11 mouse cellular contexts compared by ENCODE assay signal in genomic region chr6:66466757-66467156, GRCm38 (mm10).
DNase-seq lines count a peak whose midpoint lies in the region; ATAC-seq and TF ChIP-seq lines count a peak whose summit lies in the region.
"Had no signal": no experiment of that assay in that cellular context is flagged by ENCODE, and none has a peak within 500 bp of the region (broad histone marks: within the 10 kb centered on the region; RNA-seq: fewer than 3 reads in every experiment).

No protein-coding gene starts in this region.

- TF ChIP-seq CTCF in lung, postnatal 0 days (IDR thresholded peaks at IDR 0.05) = peak; percentile 65

- H3K36me3 ChIP-seq in forebrain, embryonic 14.5 days (ENCODE audit: control insufficient read depth, insufficient read depth, low read length) = no peaks in the 10 kb centered on the region
- H3K36me3 ChIP-seq in forebrain, embryonic 10.5 days (replicated peaks) = no peaks in the 10 kb centered on the region
- no peaks in the 10 kb centered on the region for H3K36me3 ChIP-seq in lung, postnatal 0 days (ENCODE audit: insufficient read depth, low read length)
- H3K36me3 ChIP-seq: midbrain, embryonic 12.5 days had no signal

- no peak for TF ChIP-seq EP300 in lung, postnatal 0 days (IDR thresholded peaks at IDR 0.05)

- no peak overlapping the region for H3K27ac ChIP-seq in forebrain, embryonic 14.5 days (ENCODE audit: low read depth, low read length)
- H3K27ac ChIP-seq in forebrain, embryonic 10.5 days = no peak overlapping the region
- no peak overlapping the region for H3K27ac ChIP-seq in lung, postnatal 0 days (ENCODE audit: low read length)
- H3K27ac ChIP-seq: midbrain, embryonic 12.5 days had no signal

- WGBS in forebrain, embryonic 14.5 days = 31% methylated on average over 3 of the region's 3 CpGs
- 42% methylated on average over 3 of the region's 3 CpGs for WGBS in forebrain, embryonic 10.5 days
- WGBS in lung, postnatal 0 days = 26% methylated on average over 3 of the region's 3 CpGs

- no peak for ATAC-seq in forebrain, embryonic 14.5 days
- no peak for ATAC-seq in lung, postnatal 0 days

- H3K4me3 ChIP-seq in forebrain, embryonic 14.5 days (ENCODE audit: low read depth, low read length) = no peak overlapping the region
- H3K4me3 ChIP-seq in forebrain, embryonic 10.5 days = no peak overlapping the region
- H3K4me3 ChIP-seq in lung, postnatal 0 days (ENCODE audit: low read depth, low read length) = no peak overlapping the region
- H3K4me3 ChIP-seq: midbrain, embryonic 12.5 days had no signal

- H3K4me2 ChIP-seq in forebrain, embryonic 14.5 days (ENCODE audit: low read length) = no peak overlapping the region
- H3K4me2 ChIP-seq in lung, postnatal 0 days (replicated peaks; ENCODE audit: low read depth, low read length) = no peak overlapping the region
- H3K4me2 ChIP-seq: midbrain, embryonic 12.5 days had no signal

- peak; percentile 80 for DNase-seq in forebrain, embryonic 14.5 days (ENCODE audit: low spot score)
- no peak for DNase-seq in forebrain, embryonic 10.5 days (ENCODE audit: extremely low spot score, low spot score)
- DNase-seq in lung, postnatal 0 days (ENCODE audit: low spot score) = peak; percentile 77
- no peak for DNase-seq in lung, postnatal 10 days
- peak; percentile 16 for DNase-seq in c-Kit-positive CD71-negative TER-119-negative erythroid progenitor cells, embryonic 14.5 days (ENCODE audit: low read depth)
- peak; percentile 84 for DNase-seq in retina, embryonic 14.5 days (ENCODE audit: low spot score)
- no peak for DNase-seq in urinary bladder, postnatal 10 days (ENCODE audit: low spot score)
- DNase-seq in cerebellum, adult 9-11 months = no peak
- DNase-seq: layer of hippocampus, adult 9-11 months; spleen, adult 18-20 months had no signal

- no peaks in the 10 kb centered on the region for H3K4me1 ChIP-seq in forebrain, embryonic 14.5 days (ENCODE audit: control insufficient read depth, insufficient read depth, low read length)
- peaks cover 11% of the 10 kb centered on the region for H3K4me1 ChIP-seq in forebrain, embryonic 10.5 days
- H3K4me1 ChIP-seq in lung, postnatal 0 days (ENCODE audit: insufficient read depth, low read depth, low read length) = no peaks in the 10 kb centered on the region

- no peak overlapping the region for H3K9ac ChIP-seq in forebrain, embryonic 14.5 days (ENCODE audit: low read length)
- H3K9ac ChIP-seq in lung, postnatal 0 days (replicated peaks; ENCODE audit: low read depth) = no peak overlapping the region
- H3K9ac ChIP-seq: midbrain, embryonic 12.5 days had no signal

- H3K27me3 ChIP-seq in forebrain, embryonic 14.5 days (replicated peaks; ENCODE audit: control insufficient read depth, insufficient read depth, low read length) = no peaks in the 10 kb centered on the region
- H3K27me3 ChIP-seq in forebrain, embryonic 10.5 days (ENCODE audit: poor library complexity, severe bottlenecking) = no peaks in the 10 kb centered on the region
- H3K27me3 ChIP-seq in lung, postnatal 0 days (replicated peaks; ENCODE audit: insufficient read depth, low read length) = no peaks in the 10 kb centered on the region
- H3K27me3 ChIP-seq: midbrain, embryonic 12.5 days had no signal

- H3K9me3 ChIP-seq in forebrain, embryonic 14.5 days (replicated peaks; ENCODE audit: control insufficient read depth, low read length) = no peaks in the 10 kb centered on the region
- H3K9me3 ChIP-seq in forebrain, embryonic 10.5 days = no peaks in the 10 kb centered on the region
- no peaks in the 10 kb centered on the region for H3K9me3 ChIP-seq in lung, postnatal 0 days (ENCODE audit: low read length)
- H3K9me3 ChIP-seq: midbrain, embryonic 12.5 days had no signal

Comparison
In these comparisons a context has a peak if more than half of its experiments do, and no peak if none do; other contexts are left out.
1. DNase-seq: peak in forebrain, embryonic 14.5 days (single experiment), lung, postnatal 0 days (single experiment), c-Kit-positive CD71-negative TER-119-negative erythroid progenitor cells, embryonic 14.5 days (single experiment) and retina, embryonic 14.5 days (single experiment); none in forebrain, embryonic 10.5 days (single experiment), lung, postnatal 10 days (single experiment), urinary bladder, postnatal 10 days (single experiment) and cerebellum, adult 9-11 months (single experiment).